Mouse (Mus musculus): ENCODE data around the gene 1600002K03Rik. TPM values are rescaled to one million over a fixed set of nuclear protein-coding genes. Genes with fewer than 3 reads are reported as not detected.

The 1600002K03Rik gene
- total RNA-seq, 2 experiments from 2014 or later = 7.0 to 7.4 TPM

DNA sequence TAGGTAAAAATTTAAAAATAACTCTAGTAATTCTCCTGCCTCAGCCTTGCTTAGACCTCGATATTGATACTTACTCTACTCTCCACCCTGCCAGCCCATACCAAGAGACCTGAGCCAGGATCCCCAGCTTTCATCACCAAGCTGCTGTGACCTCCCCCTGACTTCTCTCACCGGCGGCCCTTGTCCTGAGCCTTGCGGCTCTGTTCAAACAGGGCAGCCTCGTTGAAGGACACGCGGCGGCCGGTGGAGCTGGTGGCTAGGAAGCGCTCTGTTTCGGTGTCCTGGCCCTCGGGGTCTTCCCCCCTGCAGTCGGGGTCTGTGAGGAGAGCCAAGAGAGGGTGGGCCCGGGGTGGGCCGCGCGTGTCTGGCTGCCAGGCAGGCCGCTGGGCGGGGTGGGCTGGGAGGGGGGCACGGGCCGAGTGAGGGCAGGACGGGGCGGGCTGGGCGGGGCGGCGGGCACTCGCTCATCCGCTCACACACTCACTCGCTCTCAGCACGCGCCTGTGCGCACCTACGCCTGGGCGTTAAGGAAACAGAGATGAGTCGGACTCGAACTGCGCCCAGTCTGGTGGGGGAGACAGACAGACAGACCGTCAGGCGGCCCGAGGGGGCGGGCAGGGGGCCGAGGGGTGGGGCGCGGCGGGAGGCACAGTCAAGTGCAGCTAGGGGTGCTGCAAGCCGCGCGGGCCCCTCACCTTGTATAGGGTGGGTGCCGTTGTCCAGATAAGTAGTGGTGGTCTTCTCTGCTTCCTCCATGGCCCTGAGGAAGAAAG, 36.4 kb upstream of the 1600002K03Rik start:
- no peak for TF ChIP-seq CTCF (conservative IDR thresholded peaks at IDR 0.05)
- Histone ChIP-seq H3K4me3 (peak overlapping the region; percentile 60), H3K27ac (peak overlapping the region; percentile 99)
- DNase-seq (ENCODE audit: low spot score in 2 of 2) = no peak

DNA sequence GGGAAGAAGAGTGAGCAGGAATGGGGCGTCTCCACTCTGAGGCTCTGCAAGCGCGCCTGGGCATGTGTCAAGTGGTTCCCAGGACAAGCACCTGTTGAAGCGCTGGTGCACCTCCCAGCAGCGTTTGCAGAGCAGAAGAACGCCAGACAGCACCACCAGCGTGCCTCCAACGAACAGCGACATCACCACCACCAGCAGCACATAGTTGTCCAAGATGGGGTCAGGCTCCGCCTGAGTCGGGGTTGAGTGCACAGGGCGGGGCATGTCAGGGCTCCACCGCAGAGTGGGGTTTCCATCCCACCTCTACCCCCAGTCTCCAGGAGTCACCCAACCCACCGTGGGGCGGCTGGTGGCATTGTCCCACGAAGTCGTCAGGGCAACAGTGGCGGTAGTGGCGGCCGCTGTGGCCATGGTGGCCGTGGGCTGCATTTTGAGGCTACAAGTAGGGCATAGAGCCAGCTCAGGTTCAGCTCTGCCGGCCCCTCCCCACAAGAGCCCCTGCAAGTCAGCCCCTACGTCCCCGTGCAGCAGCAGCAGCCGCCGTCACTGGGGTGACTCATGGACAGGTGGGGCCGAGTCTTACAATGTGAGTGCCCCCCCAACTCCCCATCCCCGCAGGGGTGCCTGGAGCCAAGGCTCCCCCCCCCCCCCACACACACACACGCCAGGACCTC, 35.7 kb upstream of the 1600002K03Rik start:
- TF ChIP-seq CTCF (conservative IDR thresholded peaks at IDR 0.05) = no peak
- DNase-seq (ENCODE audit: low spot score in 2 of 2) = no peak
- Histone ChIP-seq H3K27ac (peak overlapping the region; percentile 99), H3K4me3 (peak overlapping the region; percentile 60)

DNA sequence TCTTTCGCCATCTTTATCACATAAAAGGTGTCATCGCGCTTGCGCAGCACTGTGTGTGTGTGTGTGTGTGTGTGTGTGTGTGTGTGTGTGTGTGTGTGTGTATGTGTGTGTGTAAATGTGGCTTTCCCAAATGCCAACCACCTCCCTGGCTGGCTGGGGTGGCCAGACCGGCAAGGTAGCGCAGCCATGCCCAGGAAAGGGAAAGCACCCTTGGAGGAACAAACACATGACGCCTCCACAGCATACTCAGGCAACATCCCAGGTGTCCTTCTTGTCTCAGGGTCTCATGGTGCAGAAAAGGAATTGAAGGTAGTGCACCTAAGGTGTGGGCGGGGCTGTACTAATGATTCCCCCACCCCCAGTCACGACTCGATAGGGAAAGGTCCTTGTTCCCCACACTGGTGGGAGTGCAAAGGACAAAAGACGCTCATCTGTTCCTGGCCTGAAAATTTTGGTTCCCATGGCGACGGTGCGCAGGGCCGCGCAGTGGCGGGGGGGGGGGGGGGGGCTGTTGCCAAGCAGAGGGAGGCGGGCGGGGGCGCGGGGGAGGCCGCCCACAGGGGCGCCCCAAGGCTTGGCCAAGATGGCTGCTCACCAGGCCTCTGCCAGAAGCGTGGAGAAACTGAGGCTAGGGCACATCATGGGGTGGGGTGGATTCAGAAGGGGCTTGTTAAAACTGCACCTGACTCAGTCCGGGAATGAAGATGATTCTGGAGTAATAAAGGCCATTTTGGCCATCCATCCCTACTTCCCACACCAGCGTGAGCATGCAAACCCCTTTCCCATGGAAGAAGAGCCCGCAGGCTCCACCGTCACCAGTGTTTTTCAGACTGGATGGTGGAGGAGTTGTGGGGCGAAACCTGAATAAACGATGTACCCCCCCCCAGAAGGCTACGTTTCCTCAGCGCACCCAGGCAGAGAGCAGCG, 34.9 kb upstream of the 1600002K03Rik start:
- H3K27ac ChIP-seq = peak overlapping the region; percentile 99
- no peak for TF ChIP-seq CTCF (conservative IDR thresholded peaks at IDR 0.05)
- H3K4me3 ChIP-seq = peak overlapping the region; percentile 80
- no peak for DNase-seq (ENCODE audit: low spot score in 2 of 2)

- peak in 1 of 2 experiments; percentile 72 for DNase-seq (ENCODE audit: low spot score in 2 of 2)
- peak within 1 kb of the TSS; percentile 99 for H3K27ac ChIP-seq
- H3K4me3 ChIP-seq = peak within 1 kb of the TSS; percentile 80
- TF ChIP-seq CTCF (conservative IDR thresholded peaks at IDR 0.05) = no peak
Observed at GRCm38 (mm10) chr10:80138553-80139438, 33.9 kb upstream of the 1600002K03Rik start, which contains the start of gene Atp5d. Atp5d (plus strand) TSS chr10:80138632.

- peak overlapping the region; percentile 99 for H3K27ac ChIP-seq
Observed at GRCm38 (mm10) chr10:80139439-80139775, 33.3 kb upstream of the 1600002K03Rik start.

DNA sequence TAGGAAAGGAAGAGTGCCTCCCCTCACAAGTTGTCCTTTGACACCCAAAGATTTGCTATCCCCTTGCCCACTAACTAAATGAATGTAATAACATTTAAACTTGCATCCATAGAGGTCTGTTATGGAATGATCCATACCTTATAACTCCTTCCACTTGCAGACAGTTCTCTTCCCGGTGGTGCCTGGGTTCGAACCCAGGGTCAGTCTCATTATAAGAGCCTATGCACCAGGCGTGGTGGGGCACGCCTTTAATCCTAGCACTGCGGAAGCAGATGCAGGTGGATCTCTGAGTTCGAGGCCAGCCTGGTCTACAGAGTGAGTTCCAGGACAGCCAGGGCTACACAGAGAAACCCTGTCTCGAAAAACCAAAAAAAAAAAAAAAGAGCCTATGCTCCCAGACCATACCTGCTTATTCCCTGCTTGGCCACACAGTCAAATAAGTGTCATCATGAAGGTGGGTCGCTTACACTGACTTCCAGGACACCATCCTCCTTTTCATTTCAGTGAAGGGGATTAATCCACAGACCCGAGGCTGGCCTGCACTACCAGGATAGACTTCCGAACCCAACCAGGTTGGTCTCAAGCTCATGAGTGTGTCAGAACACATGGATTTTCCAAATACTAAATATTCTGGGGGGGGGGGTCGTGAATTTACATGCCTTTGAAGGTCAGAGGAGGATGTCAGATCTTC, 32.6 kb upstream of the 1600002K03Rik start:
- no peak overlapping the region for H3K4me3 ChIP-seq

More at GRCm38 (mm10) chr10:80139439-80139775, 33.3 kb upstream of the 1600002K03Rik start:
- H3K4me3 ChIP-seq = peak overlapping the region; percentile 80
- no peak for DNase-seq (ENCODE audit: low spot score in 2 of 2)
- no peak for TF ChIP-seq CTCF (conservative IDR thresholded peaks at IDR 0.05)

GRCm38 (mm10) chr10:80140666-80141035, 32.1 kb upstream of the 1600002K03Rik start, which contains the start of gene Cbarp:
Cbarp (minus strand) TSS chr10:80140835.
- H3K4me3 ChIP-seq = peak within 1 kb of the TSS; percentile 85

More for the DNA sequence above, 32.6 kb upstream of the 1600002K03Rik start:
- peak overlapping the region; percentile 99 for H3K27ac ChIP-seq
- TF ChIP-seq CTCF (conservative IDR thresholded peaks at IDR 0.05) = no peak
- no peak for DNase-seq (ENCODE audit: low spot score in 2 of 2)

GRCm38 (mm10) chr10:80141243-80141642, 31.5 kb upstream of the 1600002K03Rik start:
- peak; percentile 77 for TF ChIP-seq CTCF (conservative IDR thresholded peaks at IDR 0.05)
- H3K27ac ChIP-seq = peak overlapping the region; percentile 98
- peak overlapping the region; percentile 85 for H3K4me3 ChIP-seq
- DNase-seq (ENCODE audit: low spot score in 2 of 2) = peak; percentile 97 to 98

More at GRCm38 (mm10) chr10:80140666-80141035, 32.1 kb upstream of the 1600002K03Rik start, which contains the start of gene Cbarp:
- no peak for TF ChIP-seq CTCF (conservative IDR thresholded peaks at IDR 0.05)
- peak within 1 kb of the TSS; percentile 99 for H3K27ac ChIP-seq
- no peak for DNase-seq (ENCODE audit: low spot score in 2 of 2)

- Histone ChIP-seq H3K4me3 (peak overlapping the region; percentile 85), H3K27ac (peak overlapping the region; percentile 98)
- TF ChIP-seq CTCF (conservative IDR thresholded peaks at IDR 0.05) = no peak; the same call in 1 of the 2 replicates
- DNase-seq (ENCODE audit: low spot score in 2 of 2) = peak; percentile 94 to 97
Observed at GRCm38 (mm10) chr10:80141786-80142529, 30.8 kb upstream of the 1600002K03Rik start.

DNA sequence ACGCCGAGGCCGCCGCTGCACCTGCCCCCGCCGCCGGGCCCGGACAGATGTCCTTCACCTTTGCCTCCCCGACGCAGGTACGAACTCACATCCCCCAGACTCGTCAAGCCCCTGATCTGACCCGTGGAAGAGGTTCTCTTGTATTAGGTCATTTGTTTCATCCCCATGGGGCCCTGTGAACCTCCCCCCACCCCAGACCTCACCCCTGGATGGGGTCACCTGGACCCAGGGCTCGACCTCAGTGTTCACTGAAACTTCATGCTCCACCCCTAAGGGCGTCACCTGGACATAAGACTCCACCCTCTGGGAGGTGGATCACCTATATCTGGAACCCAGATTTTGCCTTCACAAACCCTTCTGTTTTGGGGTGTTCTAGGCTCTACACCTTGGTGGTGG, 30.2 kb upstream of the 1600002K03Rik start:
- peak overlapping the region; percentile 85 for H3K4me3 ChIP-seq
- no peak for TF ChIP-seq CTCF (conservative IDR thresholded peaks at IDR 0.05)
- DNase-seq (ENCODE audit: low spot score in 2 of 2) = no peak
- H3K27ac ChIP-seq = peak overlapping the region; percentile 98
